Mouse (Mus musculus) frontal cortex, postnatal 25 days (tissue): ENCODE measurements around the gene Col4a3bp.

ENCODE experiments used
- DNase-seq, 2 experiments: peaks; one replicate each; pipeline ENCODE4 v3.0.0; 2022; ENCODE audit warnings: low spot score in 2 of 2

Gene Col4a3bp

GRCm38 (mm10) chr13:96541381-96541780 is 1.0 kb upstream of the Col4a3bp start:
- no peak for DNase-seq

GRCm38 (mm10) chr13:96542901-96543891 is 778 bp downstream of the Col4a3bp start:
- DNase-seq, result no peak

- DNase-seq, result no peak
These were observed 2.1 kb downstream of the Col4a3bp start for GRCm38 (mm10) chr13:96544506-96544905.

- DNase-seq, result no peak
These were observed 4.8 kb downstream of the Col4a3bp start for GRCm38 (mm10) chr13:96547250-96547649.

GRCm38 (mm10) chr13:96547941-96548340 is 5.5 kb downstream of the Col4a3bp start:
- DNase-seq, result no peak

- no peak for DNase-seq
These were observed 12.7 kb downstream of the Col4a3bp start for GRCm38 (mm10) chr13:96555099-96555498.

- DNase-seq, result no peak
These were observed 25.6 kb downstream of the Col4a3bp start for GRCm38 (mm10) chr13:96567977-96568376.

- DNase-seq, result no peak
These were observed 28.0 kb downstream of the Col4a3bp start for GRCm38 (mm10) chr13:96570313-96571015.

GRCm38 (mm10) chr13:96571016-96571361 is 28.6 kb downstream of the Col4a3bp start:
- DNase-seq, result no peak

GRCm38 (mm10) chr13:96574170-96574569 is 31.8 kb downstream of the Col4a3bp start:
- no peak for DNase-seq

- no peak for DNase-seq
These were observed 36.7 kb downstream of the Col4a3bp start for GRCm38 (mm10) chr13:96579104-96579503.

- DNase-seq, result no peak
These were observed 37.6 kb downstream of the Col4a3bp start for GRCm38 (mm10) chr13:96579979-96580378.

GRCm38 (mm10) chr13:96584201-96584600 is 41.8 kb downstream of the Col4a3bp start:
- DNase-seq, result no peak

GRCm38 (mm10) chr13:96586540-96586939 is 44.1 kb downstream of the Col4a3bp start:
- DNase-seq, result no peak

GRCm38 (mm10) chr13:96588642-96589041 is 46.2 kb downstream of the Col4a3bp start:
- no peak for DNase-seq

- no peak for DNase-seq
These were observed 51.2 kb downstream of the Col4a3bp start for GRCm38 (mm10) chr13:96593621-96594020.

- DNase-seq, result no peak
These were observed 51.7 kb downstream of the Col4a3bp start for GRCm38 (mm10) chr13:96594070-96594469.

GRCm38 (mm10) chr13:96599182-96599581 is 56.8 kb downstream of the Col4a3bp start:
- no peak for DNase-seq

- no peak for DNase-seq
These were observed 61.8 kb downstream of the Col4a3bp start for GRCm38 (mm10) chr13:96604242-96604641.

GRCm38 (mm10) chr13:96614615-96615014 is 72.2 kb downstream of the Col4a3bp start:
- no peak for DNase-seq

GRCm38 (mm10) chr13:96620891-96621290 is 78.5 kb downstream of the Col4a3bp start:
- DNase-seq, result no peak

GRCm38 (mm10) chr13:96630396-96630795 is 88.0 kb downstream of the Col4a3bp start:
- DNase-seq, result no peak

- no peak for DNase-seq
These were observed 101.8 kb downstream of the Col4a3bp start for GRCm38 (mm10) chr13:96644168-96644567.
